Mouse (Mus musculus) skeletal muscle tissue, adult 2 months (tissue): ENCODE measurements at regions not wholly inside any gene's neighbourhood (a gene's known extent, or its start where the extent isn't known, plus 50 kb on each side); places are given as distances from the start of the nearest gene placed in this dataset.

ENCODE experiments used
- DNase-seq: peaks from one replicate; pipeline ENCODE4 v3.0.0-alpha.2; 2012; ENCODE audit warnings: low read depth, low spot score

- peak; percentile 26 for DNase-seq
Observed at GRCm38 (mm10) chr17:64382894-64383293, 51.2 kb upstream of the Pja2 start.

- peak; percentile 18 for DNase-seq
Observed at GRCm38 (mm10) chr17:64383600-64383999, 51.9 kb upstream of the Pja2 start.

GRCm38 (mm10) chr17:64390349-64390748, 58.6 kb upstream of the Pja2 start:
- DNase-seq: no peak

GRCm38 (mm10) chr17:64397254-64397897, 65.7 kb upstream of the Pja2 start:
- DNase-seq: no peak

GRCm38 (mm10) chr17:64398114-64398692, 66.5 kb upstream of the Pja2 start:
- no peak for DNase-seq

GRCm38 (mm10) chr17:64398708-64399107, 67.0 kb upstream of the Pja2 start:
- no peak for DNase-seq

GRCm38 (mm10) chr17:64406742-64407254, 75.1 kb upstream of the Pja2 start:
- no peak for DNase-seq

GRCm38 (mm10) chr17:64407255-64408011, 75.7 kb upstream of the Pja2 start:
- no peak for DNase-seq

- DNase-seq: no peak
Observed at GRCm38 (mm10) chr17:64425811-64426210, 94.1 kb upstream of the Pja2 start.

- DNase-seq: no peak
Observed at GRCm38 (mm10) chr17:64426536-64426935, 94.8 kb upstream of the Pja2 start.

- DNase-seq: no peak
Observed at GRCm38 (mm10) chr17:64439571-64439970, 107.9 kb upstream of the Pja2 start.

GRCm38 (mm10) chr17:64454736-64455135, 123.0 kb upstream of the Pja2 start:
- DNase-seq: peak; percentile 4

GRCm38 (mm10) chr17:64466273-64466672, 134.3 kb upstream of the Man2a1 start:
- no peak for DNase-seq

- no peak for DNase-seq
Observed at GRCm38 (mm10) chr17:64466746-64467145, 133.8 kb upstream of the Man2a1 start.

- no peak for DNase-seq
Observed at GRCm38 (mm10) chr17:64467297-64467696, 133.2 kb upstream of the Man2a1 start.

GRCm38 (mm10) chr17:64469754-64470400, 130.7 kb upstream of the Man2a1 start:
- no peak for DNase-seq

GRCm38 (mm10) chr17:64480607-64481038, 119.9 kb upstream of the Man2a1 start:
- DNase-seq: peak; percentile 1

GRCm38 (mm10) chr17:64484835-64485234, 115.7 kb upstream of the Man2a1 start:
- DNase-seq: no peak

GRCm38 (mm10) chr17:64489769-64490335, 110.7 kb upstream of the Man2a1 start:
- DNase-seq: no peak

- no peak for DNase-seq
Observed at GRCm38 (mm10) chr17:64490664-64491063, 109.9 kb upstream of the Man2a1 start.

- DNase-seq: no peak
Observed at GRCm38 (mm10) chr17:64491922-64492353, 108.6 kb upstream of the Man2a1 start.
